Mouse (Mus musculus): ENCODE results near the gene A930004D18Rik. TPM values are rescaled to one million over a fixed set of nuclear protein-coding genes. Genes with fewer than 3 reads are reported as not detected.

A930004D18Rik gene
- total RNA-seq, 2 experiments from 2014 or later: 0.22 TPM; not detected in 1

GRCm38 (mm10) chr2:18053243-18053950 lies 15.9 kb upstream of the A930004D18Rik start:
- no peak for ATAC-seq (ENCODE audit: poor library complexity, severe bottlenecking)

GRCm38 (mm10) chr2:18052581-18052980 lies 15.0 kb upstream of the A930004D18Rik start:
- no peak for ATAC-seq (ENCODE audit: poor library complexity, severe bottlenecking)

GRCm38 (mm10) chr2:18051831-18052170 lies 14.3 kb upstream of the A930004D18Rik start:
- no peak for ATAC-seq (ENCODE audit: poor library complexity, severe bottlenecking)

GRCm38 (mm10) chr2:18051026-18051830 lies 13.7 kb upstream of the A930004D18Rik start:
- ATAC-seq (ENCODE audit: poor library complexity, severe bottlenecking): no peak

- no peak for ATAC-seq (ENCODE audit: poor library complexity, severe bottlenecking)
These were observed 13.0 kb upstream of the A930004D18Rik start for GRCm38 (mm10) chr2:18050541-18050985.

- no peak for ATAC-seq (ENCODE audit: poor library complexity, severe bottlenecking)
These were observed 12.5 kb upstream of the A930004D18Rik start for GRCm38 (mm10) chr2:18050018-18050417.

GRCm38 (mm10) chr2:18049279-18049821 lies 11.8 kb upstream of the A930004D18Rik start:
- no peak for ATAC-seq (ENCODE audit: poor library complexity, severe bottlenecking)

- ATAC-seq (ENCODE audit: poor library complexity, severe bottlenecking): no peak
These were observed 11.0 kb upstream of the A930004D18Rik start, which contains the start of gene Skida1 for GRCm38 (mm10) chr2:18048453-18049075. TSS of gene Skida1 (minus strand) at chr2:18049051.

GRCm38 (mm10) chr2:18047646-18048452 lies 10.3 kb upstream of the A930004D18Rik start:
- ATAC-seq (ENCODE audit: poor library complexity, severe bottlenecking): peak; percentile 68

GRCm38 (mm10) chr2:18046758-18047645 lies 9.5 kb upstream of the A930004D18Rik start:
- peak; percentile 41 for ATAC-seq (ENCODE audit: poor library complexity, severe bottlenecking)

- ATAC-seq (ENCODE audit: poor library complexity, severe bottlenecking): no peak
These were observed 8.6 kb upstream of the A930004D18Rik start for GRCm38 (mm10) chr2:18046186-18046585.

- ATAC-seq (ENCODE audit: poor library complexity, severe bottlenecking): no peak
These were observed 8.2 kb upstream of the A930004D18Rik start for GRCm38 (mm10) chr2:18045781-18046181.

- ATAC-seq (ENCODE audit: poor library complexity, severe bottlenecking): no peak
These were observed 7.7 kb upstream of the A930004D18Rik start for GRCm38 (mm10) chr2:18045143-18045780.

GRCm38 (mm10) chr2:18041199-18041885 lies 3.8 kb upstream of the A930004D18Rik start:
- no peak for ATAC-seq (ENCODE audit: poor library complexity, severe bottlenecking)

GRCm38 (mm10) chr2:18040347-18041160 lies 3.0 kb upstream of the A930004D18Rik start:
- ATAC-seq (ENCODE audit: poor library complexity, severe bottlenecking): no peak

GRCm38 (mm10) chr2:18039566-18040290 lies 2.2 kb upstream of the A930004D18Rik start:
- no peak for ATAC-seq (ENCODE audit: poor library complexity, severe bottlenecking)

GRCm38 (mm10) chr2:18038895-18039371 lies 1.4 kb upstream of the A930004D18Rik start:
- ATAC-seq (ENCODE audit: poor library complexity, severe bottlenecking): no peak
